Mouse (Mus musculus): ENCODE data around the gene Mpp4. TPM values are rescaled to one million over a fixed set of nuclear protein-coding genes. Genes with fewer than 3 reads are reported as not detected.

Mpp4 gene
- total RNA-seq, 2 experiments from 2014 or later, result 0.08 to 0.23 TPM

GRCm38 (mm10) chr1:59169586-59169985 lies 6.4 kb upstream of the Mpp4 start:
- DNase-seq (ENCODE audit: low spot score), result no peak
- intact Hi-C loops (cut with DNase I), result no loop called here

- no peak for DNase-seq (ENCODE audit: low spot score)
- intact Hi-C loops (cut with DNase I), result no loop called here
Observed at GRCm38 (mm10) chr1:59168556-59168955, 5.4 kb upstream of the Mpp4 start.

GRCm38 (mm10) chr1:59167654-59168425 lies 4.7 kb upstream of the Mpp4 start:
- intact Hi-C loops (cut with DNase I), result no loop called here

GRCm38 (mm10) chr1:59166232-59166905 lies 3.2 kb upstream of the Mpp4 start:
- intact Hi-C loops (cut with DNase I), result no loop called here
- no peak for DNase-seq (ENCODE audit: low spot score)

More at GRCm38 (mm10) chr1:59167654-59168425, 4.7 kb upstream of the Mpp4 start:
- no peak for DNase-seq (ENCODE audit: low spot score)

- intact Hi-C loops (cut with DNase I), result no loop called here
- DNase-seq (ENCODE audit: low spot score), result no peak
Observed at GRCm38 (mm10) chr1:59163918-59164317, 729 bp upstream of the Mpp4 start.

GRCm38 (mm10) chr1:59162309-59163024 lies 722 bp downstream of the Mpp4 start:
- DNase-seq (ENCODE audit: low spot score), result no peak
- intact Hi-C loops (cut with DNase I), result no loop called here

- DNase-seq (ENCODE audit: low spot score), result no peak
- intact Hi-C loops (cut with DNase I), result no loop called here
Observed at GRCm38 (mm10) chr1:59161396-59161795, 1.8 kb downstream of the Mpp4 start.

GRCm38 (mm10) chr1:59160871-59161270 lies 2.3 kb downstream of the Mpp4 start:
- intact Hi-C loops (cut with DNase I), result no loop called here
- DNase-seq (ENCODE audit: low spot score), result no peak

- no peak for DNase-seq (ENCODE audit: low spot score)
Observed at GRCm38 (mm10) chr1:59159136-59159535, 4.1 kb downstream of the Mpp4 start.

GRCm38 (mm10) chr1:59158498-59158897 lies 4.7 kb downstream of the Mpp4 start:
- DNase-seq (ENCODE audit: low spot score), result no peak
- intact Hi-C loops (cut with DNase I), result no loop called here

More at GRCm38 (mm10) chr1:59159136-59159535, 4.1 kb downstream of the Mpp4 start:
- intact Hi-C loops (cut with DNase I), result no loop called here

- no peak for DNase-seq (ENCODE audit: low spot score)
- intact Hi-C loops (cut with DNase I), result no loop called here
Observed at GRCm38 (mm10) chr1:59157846-59158245, 5.3 kb downstream of the Mpp4 start.

- intact Hi-C loops (cut with DNase I), result no loop called here
- no peak for DNase-seq (ENCODE audit: low spot score)
Observed at GRCm38 (mm10) chr1:59152346-59152745, 10.8 kb downstream of the Mpp4 start.

- intact Hi-C loops (cut with DNase I), result no loop called here
- no peak for DNase-seq (ENCODE audit: low spot score)
Observed at GRCm38 (mm10) chr1:59150542-59150941, 12.6 kb downstream of the Mpp4 start.

GRCm38 (mm10) chr1:59144543-59144942 lies 18.6 kb downstream of the Mpp4 start:
- no peak for DNase-seq (ENCODE audit: low spot score)
- intact Hi-C loops (cut with DNase I), result loop anchor here (2.0 to 5.0 kb wide), 2 partner anchors 94 to 132 kb away; no protein-coding TSS in a partner anchor

GRCm38 (mm10) chr1:59142809-59143208 lies 20.4 kb downstream of the Mpp4 start:
- intact Hi-C loops (cut with DNase I), result loop anchor here (2.0 to 5.0 kb wide), 3 partner anchors 74 to 374 kb away; no protein-coding TSS in a partner anchor
- DNase-seq (ENCODE audit: low spot score), result no peak

GRCm38 (mm10) chr1:59134419-59134818 lies 28.8 kb downstream of the Mpp4 start:
- no peak for DNase-seq (ENCODE audit: low spot score)
- intact Hi-C loops (cut with DNase I), result no loop called here

- DNase-seq (ENCODE audit: low spot score), result no peak
- intact Hi-C loops (cut with DNase I), result loop anchor here (10.0 kb wide), 2 partner anchors 224 to 556 kb away; partner anchors contain the start of gene Nop58
Observed at GRCm38 (mm10) chr1:59128879-59129278, 34.3 kb downstream of the Mpp4 start.

- intact Hi-C loops (cut with DNase I), result loop anchor here (10.0 kb wide), 2 partner anchors 221 to 559 kb away; partner anchors contain the start of gene Nop58
- DNase-seq (ENCODE audit: low spot score), result no peak
Observed at GRCm38 (mm10) chr1:59125558-59125957, 37.6 kb downstream of the Mpp4 start.

- DNase-seq (ENCODE audit: low spot score), result peak; percentile 90
- intact Hi-C loops (cut with DNase I), result loop anchor here (5.0 to 10.0 kb wide), 4 partner anchors 117 to 565 kb away; partner anchors contain the start of genes Als2, Nop58, Stradb and Trak2
Observed at GRCm38 (mm10) chr1:59119720-59120457, 43.3 kb downstream of the Mpp4 start, which contains the start of gene Tmem237. Gene Tmem237 (minus strand): TSS chr1:59120408.
